Mouse (Mus musculus) embryo, embryonic 11.5 days (tissue): ENCODE results near the gene Kpna6.
"Not testable (repeated sequence)": the region's sequence is repeated elsewhere in the genome, so short reads cannot be mapped to it uniquely, and the experiment has no call there.

Experiments
- DNase-seq: peaks from one replicate; pipeline ENCODE4 v3.0.0-alpha.2; 2012; ENCODE audit warnings: low read depth, low spot score

The Kpna6 gene

DNA sequence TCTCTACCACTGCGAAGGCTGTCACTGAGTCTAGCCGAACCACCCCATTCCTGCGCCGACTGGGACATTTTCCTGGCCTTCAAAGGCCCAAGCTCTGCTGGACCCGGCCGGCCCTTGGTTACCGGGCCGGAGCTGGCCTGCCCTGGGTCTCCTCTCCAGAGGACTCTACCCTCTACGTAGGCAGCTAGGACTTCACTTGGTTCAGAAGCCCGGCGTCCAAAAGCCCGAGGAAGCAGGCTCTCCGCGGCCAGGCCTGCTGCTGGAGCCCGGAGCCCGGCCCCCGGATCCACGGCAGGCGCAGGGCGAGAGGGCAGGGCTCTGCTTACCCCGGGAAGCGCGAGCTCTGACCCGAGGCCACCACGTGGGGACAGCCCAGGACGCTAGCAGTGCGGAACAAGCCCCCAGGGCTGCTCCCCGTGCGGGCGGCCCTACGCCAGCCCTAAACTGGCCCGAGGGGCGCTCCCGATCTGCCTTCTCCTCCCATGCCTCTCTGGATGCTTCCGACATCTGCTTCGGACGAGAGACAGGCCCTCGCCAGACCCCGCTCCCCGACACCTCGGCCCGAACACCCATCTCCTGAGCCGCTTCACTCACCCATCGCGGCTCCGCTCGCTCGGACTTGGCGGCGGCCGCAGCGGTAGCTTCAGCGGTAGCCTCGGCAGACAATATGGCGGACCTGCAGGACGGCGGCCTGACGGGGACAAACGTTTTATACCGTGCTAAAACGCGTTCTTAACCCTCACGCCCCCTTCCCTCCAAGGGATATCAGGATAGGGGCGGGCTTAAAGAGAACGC lies at the start of gene Kpna6:
TSS of gene Kpna6 (minus strand) at position 685 of the 795 bp plus-strand sequence.
- peak; percentile 82 for DNase-seq

DNA sequence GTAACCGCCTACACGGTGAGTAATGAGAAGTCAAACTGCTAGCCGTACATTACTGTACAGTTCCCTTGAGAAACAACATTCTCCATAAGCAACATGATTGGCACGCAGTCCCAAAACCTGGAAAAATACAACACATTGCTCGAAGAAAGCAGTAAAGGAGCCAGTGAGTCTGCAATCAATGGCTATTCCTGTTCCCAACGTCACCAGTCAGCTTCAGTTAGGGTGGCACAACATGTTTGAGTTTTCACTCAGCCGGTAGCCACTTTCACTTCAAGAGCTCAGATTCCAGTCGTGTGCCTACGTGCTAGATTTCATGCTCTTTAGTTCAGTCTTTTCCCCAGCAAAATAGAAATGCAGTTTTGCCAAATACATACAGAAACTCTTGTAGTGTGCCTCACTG lies 43.7 kb upstream of the Kpna6 start:
- DNase-seq: no peak

DNA sequence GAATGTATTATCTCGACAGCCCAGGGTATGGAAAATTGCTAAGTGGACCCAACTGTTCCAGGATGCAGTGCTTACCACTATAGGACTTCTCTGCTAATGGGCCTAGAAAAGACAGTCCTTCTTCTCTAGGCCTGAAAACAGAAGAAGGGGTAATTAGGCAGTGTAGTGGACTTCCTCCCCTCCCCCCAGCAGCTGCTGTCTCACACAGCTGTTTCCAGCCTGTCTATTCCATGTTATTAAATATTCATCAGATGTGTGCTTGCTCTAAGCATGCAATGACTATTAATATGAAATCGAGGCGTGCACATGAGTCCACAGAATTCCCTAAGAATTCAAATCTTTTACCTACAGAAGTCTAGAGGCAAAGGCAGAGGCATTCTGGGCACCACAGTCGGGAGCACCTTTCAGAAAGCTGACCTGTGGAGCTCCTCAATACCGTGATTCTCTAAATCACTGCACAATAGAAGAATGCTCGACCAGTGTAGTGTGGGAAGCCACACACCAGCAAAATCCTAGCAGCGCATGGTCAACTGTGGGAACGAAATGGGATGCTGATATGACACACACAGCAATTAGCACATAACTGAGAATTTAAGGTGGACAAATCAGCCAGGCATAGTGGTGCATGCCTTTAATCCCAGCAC lies 37.0 kb upstream of the Kpna6 start:
- DNase-seq: no peak

DNA sequence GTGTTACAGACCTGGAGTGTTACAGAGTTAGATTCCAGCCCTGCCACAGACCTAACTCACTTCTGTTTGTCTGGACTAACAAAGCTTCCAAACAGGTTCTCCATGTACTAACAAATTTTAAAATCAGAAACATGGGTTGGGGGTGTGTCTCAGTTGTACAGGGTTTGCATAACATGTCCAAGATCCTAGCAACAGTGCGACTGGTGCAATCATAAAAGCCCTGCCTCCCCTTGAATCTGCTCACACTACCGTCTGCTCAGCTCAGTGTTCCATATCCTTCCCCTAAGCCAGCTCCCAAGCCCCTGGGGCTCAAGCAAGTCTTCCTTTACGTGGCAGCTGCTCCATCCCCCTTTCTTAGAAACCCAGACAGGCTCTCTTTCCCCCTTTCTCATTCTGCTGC lies 34.2 kb upstream of the Kpna6 start:
- no peak for DNase-seq

DNA sequence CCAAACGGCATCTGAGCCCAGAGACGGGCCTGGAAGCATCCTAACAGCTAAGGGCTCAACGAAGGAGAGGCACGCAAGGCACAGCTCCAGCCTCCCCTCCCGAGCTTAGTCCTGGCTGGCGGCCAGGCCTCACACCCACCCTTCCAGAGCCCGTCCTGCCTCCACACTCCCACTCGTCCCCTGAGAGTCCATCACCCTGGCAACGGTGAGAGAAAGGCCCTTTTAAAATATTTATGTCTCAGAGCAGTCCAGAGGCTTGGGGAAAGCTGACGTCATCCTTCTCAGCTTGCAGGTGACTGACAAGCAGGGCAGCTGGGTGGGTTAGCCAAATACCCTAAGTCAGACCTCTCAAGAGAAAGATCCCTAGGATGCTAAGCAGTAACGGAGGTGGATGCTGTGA lies 29.9 kb upstream of the Kpna6 start:
- peak; percentile 72 for DNase-seq

DNA sequence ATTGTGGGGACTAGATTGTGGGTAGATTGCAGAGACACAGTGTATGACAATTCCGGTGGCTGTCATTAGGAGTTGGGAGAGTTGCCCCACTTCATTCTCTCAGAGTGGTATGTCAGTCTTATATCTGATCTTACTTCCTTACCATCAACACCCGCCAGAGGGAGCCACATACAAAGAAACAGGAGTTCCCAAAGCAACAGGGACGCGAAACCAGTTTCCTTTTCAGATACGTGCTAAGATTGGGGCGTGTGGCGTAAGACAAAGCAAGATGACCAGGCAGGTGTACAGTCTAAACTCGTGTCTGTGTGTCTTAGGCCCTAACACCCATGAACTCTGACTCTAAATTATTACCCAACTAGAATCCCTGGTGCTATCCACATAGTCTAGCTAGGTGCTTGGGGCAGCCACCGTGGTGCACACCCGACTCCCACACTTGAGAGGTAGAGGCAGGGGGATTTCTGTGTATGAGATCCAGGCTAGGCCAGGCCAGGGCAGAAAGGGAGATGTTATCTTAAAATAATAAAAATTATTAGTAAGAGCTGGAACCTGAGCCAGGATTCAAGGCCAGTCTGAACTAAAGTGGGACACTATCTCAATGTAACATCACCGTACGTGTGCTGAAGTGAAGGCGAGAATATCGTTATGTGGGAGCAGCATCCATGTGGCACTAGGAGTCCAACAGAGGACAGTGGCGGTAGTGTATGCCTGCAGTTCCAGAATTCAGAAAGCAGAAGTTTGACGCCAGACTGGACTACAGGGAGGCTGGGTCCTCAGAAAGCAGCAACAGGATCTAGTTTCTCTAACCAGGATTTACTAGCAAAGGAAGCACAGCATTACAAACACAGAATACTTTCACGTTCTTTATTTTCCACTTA lies 29.2 kb upstream of the Kpna6 start:
- DNase-seq: peak; percentile 76

DNA sequence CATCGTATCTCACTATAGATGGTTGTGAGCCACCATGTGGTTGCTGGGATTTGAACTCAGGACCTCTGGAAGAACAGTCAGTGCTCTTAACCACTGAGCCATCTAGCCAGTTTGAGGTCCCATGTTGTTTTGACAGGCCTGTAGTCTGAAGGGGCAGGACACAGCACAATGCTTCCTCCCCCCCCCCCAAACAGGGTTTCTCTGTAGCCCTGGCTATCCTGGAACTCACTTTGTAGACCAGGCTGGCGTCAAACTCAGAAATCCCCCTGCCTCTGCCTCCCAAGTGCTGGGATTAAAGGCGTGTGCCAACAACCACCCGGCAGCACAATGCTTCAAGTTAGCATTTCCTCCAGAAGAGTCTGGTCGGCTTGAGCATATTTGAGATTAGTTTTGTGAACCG lies 28.1 kb upstream of the Kpna6 start:
- not testable (repeated sequence) for DNase-seq

DNA sequence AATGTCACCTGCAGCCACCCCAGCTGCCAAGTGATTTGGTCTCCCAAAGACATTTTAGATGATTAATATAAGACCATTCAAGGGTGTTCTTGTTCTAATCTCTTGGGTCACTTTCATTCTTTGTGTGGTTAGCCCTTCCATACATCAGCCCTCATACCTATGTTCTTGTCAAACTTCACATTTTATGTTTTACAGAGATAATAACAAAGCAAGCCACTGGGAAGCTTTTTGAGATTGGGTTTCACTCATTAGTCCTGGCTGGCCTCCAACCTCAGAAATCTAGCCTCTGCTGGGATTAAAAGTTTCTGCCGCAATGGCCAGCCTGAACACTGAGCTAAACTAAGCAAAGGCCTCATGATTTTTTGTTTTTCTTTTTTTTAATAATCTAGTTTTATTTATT lies 27.6 kb upstream of the Kpna6 start:
- no peak for DNase-seq

DNA sequence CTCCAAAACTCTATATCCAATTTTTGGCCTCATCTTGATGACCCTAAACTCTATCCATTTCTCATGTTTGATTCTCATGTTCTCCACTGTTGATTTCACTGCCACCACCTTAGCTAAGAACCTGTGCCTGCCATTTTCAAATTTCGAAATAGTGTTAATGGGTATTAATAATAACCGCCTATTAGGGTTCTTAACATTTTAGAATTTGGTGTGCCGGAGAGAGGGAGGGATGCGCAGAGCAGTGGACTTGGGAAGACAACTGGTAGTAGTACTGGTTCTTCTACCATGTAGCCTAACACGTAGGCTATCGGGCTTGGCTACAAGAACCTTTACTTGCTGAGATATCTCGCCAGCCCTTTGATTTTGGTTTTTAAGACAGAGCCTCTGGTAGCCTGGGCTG lies 24.6 kb upstream of the Kpna6 start:
- DNase-seq: no peak

DNA sequence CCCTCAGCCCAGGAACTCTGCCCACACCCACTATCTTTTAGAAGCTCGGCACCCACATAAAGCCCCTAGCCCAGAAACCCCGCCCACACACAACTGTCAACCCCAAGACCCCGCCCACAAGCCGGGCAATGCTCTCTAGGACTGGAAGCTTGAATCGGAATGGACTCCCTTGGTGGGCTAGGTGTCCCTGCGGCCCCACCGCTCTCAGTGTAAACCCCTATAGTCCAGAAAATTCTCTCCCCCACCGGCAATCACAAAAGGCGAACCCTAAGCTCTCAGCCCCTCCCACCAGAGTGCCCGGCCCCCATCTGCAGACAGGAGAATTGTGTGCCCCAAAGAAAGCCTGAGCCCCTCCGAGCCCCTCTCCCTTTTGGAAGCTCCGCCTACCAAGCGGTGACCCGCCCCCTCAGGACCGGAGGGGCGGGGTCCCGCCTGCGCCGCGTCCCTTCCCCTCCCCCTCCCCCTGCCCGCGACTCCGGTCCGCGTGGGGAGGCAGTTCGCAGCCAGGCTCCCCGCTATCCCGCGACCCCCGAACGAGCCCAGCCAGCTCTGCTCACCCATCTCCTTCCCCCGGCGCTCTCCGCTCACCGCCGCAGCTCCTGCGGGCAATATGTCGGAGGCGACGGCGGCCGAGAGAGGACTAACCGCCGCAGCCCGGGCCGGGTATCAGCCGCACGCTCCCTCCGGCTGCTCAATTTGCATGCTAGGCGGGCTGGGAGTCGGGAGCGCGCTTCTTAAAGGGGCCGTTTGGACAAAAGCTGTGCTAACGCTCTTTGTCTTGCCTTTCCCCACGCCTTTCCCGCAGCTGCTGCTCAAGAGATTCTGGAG lies 23.8 kb upstream of the Kpna6 start, which contains the start of gene Tmem39b:
TSS of gene Tmem39b (minus strand) at position 681 of the 828 bp plus-strand sequence.
- peak; percentile 88 for DNase-seq

DNA sequence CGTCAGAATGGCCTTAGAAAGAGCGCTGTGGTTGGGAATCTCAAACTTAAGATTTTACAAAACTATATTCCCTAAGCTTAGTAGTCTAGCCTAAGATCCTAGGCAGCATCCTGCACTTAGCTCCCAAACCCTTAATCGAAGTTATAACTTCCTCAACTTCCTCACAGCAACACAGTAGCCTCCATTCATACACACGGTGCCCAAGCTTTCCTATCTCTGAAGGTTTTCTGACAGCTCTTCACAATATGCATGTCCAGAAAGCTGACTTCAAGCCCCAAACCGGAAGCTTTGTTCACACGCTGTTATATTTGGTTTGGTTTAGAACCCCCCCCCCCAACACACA lies 23.2 kb upstream of the Kpna6 start:
- DNase-seq: no peak

DNA sequence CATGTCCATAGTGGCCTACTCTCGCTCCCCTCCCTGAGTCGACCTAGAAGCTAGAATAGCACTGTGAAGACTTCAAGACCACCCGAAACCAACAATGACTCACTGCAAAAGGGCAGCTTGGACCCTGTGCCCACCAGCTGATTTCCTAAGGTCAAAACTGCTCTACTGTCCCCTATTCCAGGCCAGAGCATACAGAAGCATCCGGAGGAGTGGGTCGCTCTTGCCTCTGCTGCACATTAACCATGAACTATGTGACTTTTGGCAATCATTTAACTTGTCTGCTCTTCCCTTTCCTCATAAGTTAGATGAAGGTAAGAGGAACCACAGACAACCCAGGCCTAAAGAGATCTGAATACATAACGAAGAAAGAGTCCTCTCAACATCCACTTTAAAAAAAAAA lies 12.0 kb upstream of the Kpna6 start:
- DNase-seq: no peak

DNA sequence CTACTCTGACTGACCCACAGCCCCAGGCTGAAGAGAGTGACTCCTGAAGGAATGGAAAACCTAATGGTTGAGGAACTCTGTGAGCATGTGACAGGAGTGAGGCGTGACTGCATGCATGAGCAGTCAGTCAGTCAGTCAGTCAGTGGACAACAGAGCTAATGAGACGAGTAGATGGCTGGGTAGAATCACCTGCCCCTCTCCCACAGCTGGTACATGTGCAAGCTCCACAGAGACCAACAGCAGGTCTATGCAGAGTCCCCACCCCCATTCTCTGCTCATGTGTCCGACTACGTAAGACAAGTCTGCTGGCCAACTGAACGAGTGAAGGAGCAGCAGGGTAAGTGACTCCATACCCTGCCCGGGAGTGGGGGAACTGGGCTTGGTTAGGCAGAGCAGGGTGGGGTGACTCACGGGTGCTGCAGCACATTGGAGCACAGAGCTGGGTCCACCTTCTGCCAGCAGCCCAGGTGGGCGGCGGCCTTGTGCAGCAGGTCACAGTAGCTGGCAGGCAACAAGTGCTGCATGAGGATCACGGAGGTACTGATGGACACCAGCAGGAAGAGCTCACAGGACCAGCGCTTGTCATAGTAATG lies 11.4 kb upstream of the Kpna6 start:
- no peak for DNase-seq

DNA sequence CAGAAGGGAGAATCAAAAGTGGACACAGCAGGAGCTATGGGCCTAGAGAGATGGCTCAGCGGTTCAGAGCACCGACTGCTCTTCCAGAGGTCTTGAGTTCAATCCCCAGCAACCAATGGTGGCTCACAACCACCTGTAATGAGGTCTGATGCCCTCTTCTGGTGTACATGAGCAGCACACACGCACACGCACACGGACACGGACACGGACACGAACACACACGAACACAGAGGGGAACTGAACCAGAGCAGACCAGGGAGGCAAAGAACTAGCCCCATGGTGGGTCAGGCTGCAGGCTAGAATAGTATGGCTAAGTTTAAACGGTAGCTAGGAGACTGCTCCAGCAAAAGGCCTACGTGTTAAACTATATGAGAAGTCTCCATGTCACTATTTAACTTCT lies 9.3 kb upstream of the Kpna6 start:
- no peak for DNase-seq

DNA sequence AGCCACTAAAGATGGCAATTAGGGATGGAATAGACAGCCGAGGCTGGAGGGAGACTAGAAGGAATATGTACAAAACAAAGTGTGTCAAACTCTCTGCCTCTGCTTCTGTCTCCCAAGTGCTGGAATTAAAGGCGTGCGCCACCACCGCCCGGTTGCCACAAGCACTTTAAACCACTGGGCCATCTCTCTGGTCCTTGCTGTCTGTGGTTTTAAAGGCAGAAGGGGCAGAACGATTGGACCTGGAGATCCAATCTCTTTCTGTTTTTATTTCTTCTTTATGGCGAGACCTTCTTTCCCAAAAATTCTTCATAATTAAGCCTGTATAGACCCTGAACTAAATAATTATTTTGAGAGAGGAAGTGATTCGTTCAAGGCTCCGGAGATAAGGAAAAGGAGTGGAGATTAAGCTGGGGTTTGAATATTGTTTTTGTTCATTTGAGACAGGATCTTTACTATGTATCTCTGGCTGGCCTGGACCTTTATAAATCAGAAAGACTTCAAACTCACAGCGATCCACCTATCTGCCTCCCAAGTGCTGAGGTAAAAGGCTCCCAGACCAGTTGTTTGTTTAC lies 397 bp upstream of the Kpna6 start:
- no peak for DNase-seq

DNA sequence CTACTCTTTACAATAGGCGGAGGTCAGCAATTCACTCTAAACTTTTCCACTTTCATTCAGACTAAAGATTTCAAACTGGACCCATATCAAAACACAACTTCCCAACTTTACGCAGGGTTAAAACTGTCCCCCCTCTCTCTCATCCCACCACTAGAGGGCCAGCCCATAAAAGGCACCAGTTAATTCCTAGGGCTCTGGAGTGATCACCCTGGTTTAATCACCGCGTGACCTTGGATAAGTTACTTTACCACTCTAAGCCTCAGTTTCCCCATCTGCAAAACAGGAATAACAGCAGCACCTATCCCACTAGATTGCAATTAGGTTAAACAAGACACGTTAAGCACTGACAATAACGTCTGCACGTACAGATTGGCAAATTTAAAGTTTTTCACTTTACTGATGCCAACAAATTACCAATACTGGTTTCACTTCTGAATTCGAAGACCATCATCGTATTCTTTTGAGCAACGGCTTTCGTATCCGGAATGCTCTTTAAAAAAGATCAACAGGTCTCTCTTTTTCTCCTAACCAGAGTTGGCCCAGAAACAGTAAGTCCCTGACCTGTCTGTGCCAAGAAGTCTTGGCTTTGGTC lies 980 bp downstream of the Kpna6 start:
- DNase-seq: peak; percentile 47

DNA sequence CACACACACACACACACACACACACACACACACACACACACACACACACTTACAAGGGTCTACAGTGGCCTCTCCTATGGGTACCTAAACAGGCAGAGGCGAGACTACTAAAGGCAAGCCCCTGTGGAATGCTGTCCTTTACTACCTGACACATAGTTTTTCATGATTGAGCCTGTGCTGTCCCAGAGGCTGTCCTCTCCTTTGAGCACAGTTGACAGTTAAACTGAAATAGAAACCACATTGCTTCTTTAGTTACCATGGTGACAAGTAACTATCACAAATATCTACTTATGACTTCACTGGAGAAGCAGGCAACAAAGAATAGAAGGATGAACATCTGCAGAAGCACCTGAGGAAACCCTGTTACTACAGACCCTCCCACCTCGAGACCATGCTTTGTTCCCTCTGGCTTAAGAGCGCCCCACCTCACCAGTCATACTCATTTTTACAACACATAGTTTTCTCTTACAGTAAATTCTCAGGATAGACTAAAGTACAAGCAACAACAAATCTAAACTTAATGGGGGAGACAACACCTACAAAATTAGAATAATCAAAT lies 10.2 kb downstream of the Kpna6 start:
- no peak for DNase-seq

DNA sequence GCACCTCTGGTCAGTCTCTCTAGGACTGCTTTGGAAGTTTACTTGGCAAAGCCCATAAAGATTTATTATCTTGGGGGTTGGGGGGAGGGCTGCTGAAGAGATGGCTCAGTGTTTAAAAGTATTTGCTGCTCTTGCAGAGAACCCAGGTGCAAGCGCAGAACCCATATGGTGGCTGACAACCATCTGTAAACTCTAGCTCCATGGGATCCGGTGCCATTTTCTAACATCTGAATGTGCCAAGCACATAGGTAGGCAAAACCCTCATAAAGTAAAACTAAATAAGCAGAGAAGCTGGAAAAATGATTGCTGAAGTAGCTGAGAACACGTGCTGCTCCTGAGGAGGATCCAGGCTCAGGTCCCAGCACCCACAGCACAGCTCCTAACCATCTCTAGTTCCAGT lies 11.0 kb downstream of the Kpna6 start:
- DNase-seq: no peak

DNA sequence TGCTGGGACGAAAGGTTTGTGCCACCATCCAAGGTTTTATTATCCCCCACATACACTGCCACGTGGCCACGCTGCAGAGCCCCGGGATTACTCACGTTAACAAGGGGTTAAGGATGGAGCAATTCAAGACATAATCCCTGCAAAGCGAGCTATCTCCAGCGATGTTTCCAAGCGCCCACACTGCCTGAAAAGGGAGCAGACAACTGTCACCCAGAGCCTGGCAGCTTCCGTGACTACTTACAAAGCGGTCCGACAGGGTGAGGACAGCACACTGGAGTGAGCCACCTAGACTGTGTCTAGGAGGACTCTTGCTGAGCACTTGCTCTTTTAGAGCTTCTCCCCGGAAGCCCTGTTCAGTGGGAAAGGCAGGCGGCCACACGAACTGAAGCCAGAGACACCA lies 17.8 kb downstream of the Kpna6 start:
- no peak for DNase-seq

DNA sequence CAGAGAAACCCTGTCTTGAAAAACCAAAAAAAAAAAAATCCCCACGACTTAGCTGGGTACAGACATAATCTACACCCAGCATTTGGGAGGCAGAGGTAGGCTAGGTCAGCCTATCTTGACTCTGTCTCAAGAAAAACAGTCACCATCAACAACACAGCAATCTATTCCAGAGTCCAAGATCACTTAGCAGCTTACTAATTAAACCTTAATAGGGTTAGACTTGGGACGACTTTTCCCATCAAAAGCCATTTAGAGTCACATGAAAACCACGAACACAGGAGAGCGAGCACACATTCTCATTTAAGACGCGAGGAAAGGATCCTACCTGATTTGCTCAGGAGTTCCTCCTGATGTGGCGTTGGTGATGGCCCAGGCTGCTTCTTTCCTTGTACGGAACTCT lies 22.2 kb downstream of the Kpna6 start:
- no peak for DNase-seq
